Mouse (Mus musculus): ENCODE results near the gene Cux2.

Cux2 gene

GRCm38 (mm10) chr5:121962359-121962758, 87.5 kb downstream of the Cux2 start:
- no peak for DNase-seq (ENCODE audit: low read depth)

GRCm38 (mm10) chr5:121961256-121961655, 88.6 kb downstream of the Cux2 start:
- DNase-seq (ENCODE audit: low read depth), result peak; percentile 5

- peak; percentile 11 for DNase-seq (ENCODE audit: low read depth)
These were observed 90.2 kb downstream of the Cux2 start for GRCm38 (mm10) chr5:121959688-121960087.

DNA sequence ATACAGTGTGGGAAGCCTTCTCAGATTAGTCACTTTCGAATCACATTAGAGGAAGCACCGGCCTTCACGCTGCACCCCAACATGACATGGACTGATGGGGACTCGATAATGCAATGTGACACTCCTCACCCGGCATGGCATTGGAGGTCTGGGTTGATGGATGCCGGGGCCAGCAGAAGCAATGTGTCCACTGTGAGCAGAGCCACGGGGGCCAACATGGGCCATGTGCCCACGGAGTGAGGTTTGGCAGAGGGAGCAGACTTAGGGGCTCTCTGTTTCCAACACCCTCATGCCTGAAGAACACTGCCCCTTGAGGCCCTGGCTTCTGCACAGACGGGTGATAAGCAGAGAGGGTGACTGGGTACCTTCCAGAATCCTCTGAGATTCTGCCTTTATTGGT, 91.4 kb downstream of the Cux2 start:
- DNase-seq (ENCODE audit: low read depth), result no peak

- no peak for DNase-seq (ENCODE audit: low read depth)
These were observed 94.1 kb downstream of the Cux2 start for GRCm38 (mm10) chr5:121955806-121956205.

GRCm38 (mm10) chr5:121950175-121950574, 99.7 kb downstream of the Cux2 start:
- no peak for DNase-seq (ENCODE audit: low read depth)

GRCm38 (mm10) chr5:121949050-121949443, 100.9 kb downstream of the Cux2 start:
- no peak for DNase-seq (ENCODE audit: low read depth)

DNA sequence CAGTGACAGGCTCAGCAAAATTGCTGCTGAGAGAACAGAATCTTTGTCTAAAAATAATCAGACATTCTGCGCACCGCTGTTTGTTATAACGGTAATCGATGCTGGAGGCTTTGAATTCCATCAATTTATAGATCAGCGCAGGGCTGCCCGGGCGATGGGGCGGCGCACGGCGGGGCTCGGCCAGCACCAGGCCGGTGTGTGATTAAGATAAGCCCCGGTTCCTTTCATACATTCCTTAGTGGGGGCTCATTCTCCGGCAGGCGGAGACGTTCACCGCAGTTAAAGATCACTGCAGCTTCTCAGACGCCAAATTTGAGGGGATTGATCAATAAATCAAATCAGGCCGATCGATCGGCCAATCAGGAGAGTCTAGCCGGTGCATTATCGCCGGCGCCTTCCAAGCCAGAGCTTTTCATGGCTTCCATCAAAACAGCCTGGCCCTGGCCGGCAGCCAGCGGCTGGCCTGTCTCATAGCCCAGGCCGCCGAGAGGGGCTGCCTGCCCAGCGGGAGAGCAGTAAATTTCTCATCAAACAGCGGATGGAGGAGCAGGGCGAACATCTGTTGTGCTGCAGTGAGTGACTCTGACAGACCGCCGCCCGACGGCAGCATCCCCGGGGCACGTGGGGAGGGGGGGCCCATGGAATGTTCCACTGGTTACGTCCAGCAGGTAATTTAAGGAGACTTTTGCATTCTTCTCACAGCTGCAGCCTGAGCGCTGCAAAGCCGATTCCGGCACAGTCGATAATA, 101.4 kb downstream of the Cux2 start:
- peak; percentile 41 for DNase-seq (ENCODE audit: low read depth)

- DNase-seq (ENCODE audit: low read depth), result no peak
These were observed 103.2 kb downstream of the Cux2 start for GRCm38 (mm10) chr5:121946657-121947245.

- DNase-seq (ENCODE audit: low read depth), result peak; percentile 57
These were observed 104.1 kb downstream of the Cux2 start for GRCm38 (mm10) chr5:121945819-121946218.

GRCm38 (mm10) chr5:121944021-121944790, 105.7 kb downstream of the Cux2 start:
- DNase-seq (ENCODE audit: low read depth), result no peak

- DNase-seq (ENCODE audit: low read depth), result peak; percentile 32
These were observed 106.4 kb downstream of the Cux2 start for GRCm38 (mm10) chr5:121943472-121943871.

DNA sequence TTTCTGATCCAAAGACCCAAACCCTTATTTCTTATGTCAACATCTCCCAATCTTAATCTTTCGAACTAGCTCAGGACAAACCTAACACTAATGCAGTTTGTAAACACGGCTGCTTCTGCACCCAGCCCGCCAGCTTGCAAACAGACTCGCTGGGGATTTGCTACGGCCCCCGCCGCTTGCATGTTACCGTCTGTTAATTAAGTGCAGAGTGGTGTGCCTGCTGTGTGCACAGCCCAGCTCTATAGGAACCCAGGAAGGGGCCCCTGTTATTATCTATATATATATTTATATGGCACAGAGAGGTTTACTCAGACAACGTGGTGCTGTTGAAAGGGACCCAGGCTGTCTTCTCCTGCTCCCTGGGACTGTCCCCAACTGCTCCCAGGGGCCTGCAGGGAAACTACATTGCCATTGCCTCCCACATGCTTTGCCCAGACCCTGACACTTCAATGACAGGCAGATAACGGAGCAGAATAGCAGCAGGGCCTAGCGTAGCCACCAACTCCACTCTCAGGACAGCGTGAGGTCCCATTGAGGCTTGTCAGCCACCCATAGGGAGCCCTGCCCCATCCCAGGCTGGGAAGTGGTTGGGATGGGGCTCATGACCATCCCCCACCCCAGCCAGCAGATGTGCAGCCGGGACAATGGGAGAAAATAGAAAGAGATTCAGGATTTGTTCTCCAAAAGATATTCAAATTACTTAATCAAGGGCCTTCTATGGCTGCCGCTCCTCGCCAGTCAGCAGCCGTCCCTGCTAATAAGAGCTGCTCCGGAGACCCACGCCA, 111.6 kb downstream of the Cux2 start:
- DNase-seq (ENCODE audit: low read depth), result no peak

GRCm38 (mm10) chr5:121930261-121930660, 119.6 kb downstream of the Cux2 start:
- DNase-seq (ENCODE audit: low read depth), result no peak

DNA sequence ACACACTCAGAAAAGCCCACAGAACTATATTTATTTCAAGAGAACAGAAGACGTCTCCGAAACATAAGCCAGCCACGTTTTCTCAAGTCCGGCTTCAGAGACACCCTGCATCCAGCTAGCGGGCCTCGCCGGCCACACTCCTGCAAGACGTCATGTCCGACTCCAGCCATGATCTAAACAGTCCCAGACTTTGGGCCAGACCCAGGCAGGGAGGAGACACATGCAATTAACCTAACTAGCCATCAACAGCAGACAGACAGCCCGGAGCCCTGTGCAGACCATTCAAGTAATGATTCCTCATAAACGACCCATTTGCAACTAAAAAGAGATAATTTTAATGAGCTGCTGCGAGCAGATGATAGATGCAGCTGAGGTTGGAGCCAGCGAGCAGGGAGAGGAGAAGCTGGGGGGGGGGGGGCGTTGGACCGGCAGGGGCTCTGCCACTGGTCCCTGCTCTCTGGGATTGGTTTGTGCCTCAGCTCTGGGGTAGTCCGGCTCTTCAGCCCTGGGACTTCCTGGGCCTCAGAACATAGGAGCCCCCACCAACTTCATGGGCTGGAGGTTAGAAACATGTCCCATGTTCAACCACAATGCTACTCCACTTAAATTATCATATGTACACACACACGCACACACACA, 121.4 kb downstream of the Cux2 start:
- no peak for DNase-seq (ENCODE audit: low read depth)

- DNase-seq (ENCODE audit: low read depth), result peak; percentile 40
These were observed 123.4 kb downstream of the Cux2 start for GRCm38 (mm10) chr5:121926543-121926814.

GRCm38 (mm10) chr5:121925751-121926542, 124.0 kb downstream of the Cux2 start:
- DNase-seq (ENCODE audit: low read depth), result no peak

DNA sequence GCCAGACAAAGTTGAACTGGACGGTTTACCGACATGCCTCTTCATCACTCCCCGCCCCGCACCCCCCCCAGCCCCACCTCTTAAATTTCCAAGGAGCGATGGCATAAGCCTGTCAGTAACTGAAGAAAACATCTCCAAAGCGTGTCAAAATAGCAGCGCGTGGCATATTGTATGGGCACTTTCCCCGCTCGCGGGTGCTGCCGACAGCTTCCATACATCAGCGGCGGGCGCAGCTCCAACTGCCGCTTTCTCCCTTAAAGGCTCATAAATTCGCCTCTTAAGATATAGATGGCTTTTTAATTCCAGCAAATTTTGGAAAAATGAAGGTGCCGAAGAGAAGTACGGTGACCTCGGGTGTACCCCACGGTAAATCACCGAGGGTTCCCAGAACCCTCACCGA, 124.6 kb downstream of the Cux2 start:
- no peak for DNase-seq (ENCODE audit: low read depth)

DNA sequence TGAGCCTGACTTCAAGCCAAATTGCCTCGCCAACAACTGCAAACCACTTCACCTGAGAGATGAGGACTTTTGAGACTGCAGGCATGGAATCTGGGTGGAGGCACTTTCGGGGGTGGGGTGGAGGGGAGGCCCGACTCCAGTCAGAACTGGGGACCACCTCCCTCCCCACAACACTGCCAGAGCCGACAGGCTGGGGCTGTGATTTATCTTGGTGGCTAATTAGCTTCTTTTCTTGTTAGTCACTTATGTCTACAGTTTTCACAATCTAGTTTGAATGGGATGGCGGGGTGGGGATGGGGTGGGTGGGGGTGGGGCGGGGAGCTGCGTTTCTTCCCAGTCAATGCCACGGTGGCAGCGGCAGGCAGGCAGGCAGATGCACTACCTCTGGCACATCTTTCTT, 125.5 kb downstream of the Cux2 start:
- DNase-seq (ENCODE audit: low read depth), result no peak

DNA sequence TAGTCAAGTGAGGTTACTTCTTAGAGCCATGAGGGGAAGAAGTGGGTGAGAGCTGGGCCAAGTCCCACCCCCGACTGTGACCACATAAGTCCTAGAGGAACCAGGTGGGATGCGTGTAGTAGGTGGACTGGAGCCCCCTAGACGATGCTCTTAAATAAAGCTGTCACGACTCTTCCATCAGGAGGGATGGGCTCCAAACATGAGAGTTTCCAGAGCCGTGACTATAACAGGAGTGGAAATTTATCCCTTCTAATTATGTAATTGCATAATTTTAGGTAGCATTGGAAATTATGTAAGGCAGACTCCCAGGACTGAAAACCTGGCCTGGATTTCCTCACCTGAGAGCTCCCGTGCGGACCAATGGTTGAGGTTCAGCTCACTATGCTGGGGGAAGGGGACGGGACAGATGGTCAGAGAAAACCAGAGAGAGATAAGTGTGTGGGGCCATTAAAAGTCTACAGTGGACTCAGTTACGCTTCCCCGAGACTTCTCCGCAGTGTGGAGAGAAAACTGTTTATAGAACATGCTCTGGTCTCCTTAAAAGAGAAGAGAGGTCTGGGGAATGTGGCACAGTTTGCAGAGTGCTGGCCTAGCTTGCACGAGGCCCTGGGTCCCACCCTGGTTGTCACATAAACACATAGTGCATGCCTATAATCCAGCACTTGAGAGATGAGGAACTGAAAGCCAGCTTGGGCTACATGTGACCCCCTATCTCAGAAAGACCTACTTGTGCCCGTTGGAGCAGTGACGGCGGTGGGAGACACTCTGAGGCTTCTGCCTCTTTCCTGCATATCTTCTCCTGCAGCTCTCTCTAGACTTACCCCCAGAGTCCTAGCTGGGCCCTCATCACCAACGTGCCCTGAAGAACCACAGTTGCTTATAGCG, 126.7 kb downstream of the Cux2 start:
- no peak for DNase-seq (ENCODE audit: low read depth)

Measured in NIH3T3 (cell line).